Mouse (Mus musculus): Measurements from ENCODE around the gene Tmem212.

GRCm38 (mm10) chr3:27899012-27899726, 3.0 kb upstream of the Tmem212 start:
- TF ChIP-seq ZC3H11A (IDR thresholded peaks at IDR 0.05; ENCODE audit: borderline replicate concordance, low read depth, low read length) (no peak), HCFC1 (IDR thresholded peaks at IDR 0.05; ENCODE audit: borderline replicate concordance, insufficient read depth, low read length) (no peak), MAFK (IDR thresholded peaks at IDR 0.05; ENCODE audit: insufficient read depth, low read depth, low read length) (no peak)
